Mouse (Mus musculus): ENCODE results near the gene Kalrn. TPM values are rescaled to one million over a fixed set of nuclear protein-coding genes. Genes with fewer than 3 reads are reported as not detected.

The Kalrn gene
- polyA plus RNA-seq, 2 experiments = 8.8 to 11.7 TPM

DNA sequence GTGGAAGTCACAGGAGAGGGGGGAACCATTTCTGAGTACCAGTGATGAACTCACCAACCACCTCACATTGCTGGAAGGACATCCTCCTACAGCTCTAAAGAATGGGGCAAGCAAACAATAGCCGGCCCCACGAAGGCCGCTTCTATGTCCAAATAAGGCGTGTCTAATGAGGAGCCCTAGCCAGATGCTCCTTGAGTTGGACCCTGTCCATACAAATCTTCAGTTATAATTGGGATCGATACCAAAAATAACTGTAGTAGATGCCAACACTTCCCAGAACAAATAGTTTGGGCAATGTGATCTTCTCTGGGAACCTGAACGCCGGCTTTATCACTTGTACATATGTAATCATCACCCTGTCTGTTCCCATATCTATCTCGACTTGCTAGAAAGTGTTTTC is 303.7 kb downstream of the Kalrn start:
- DNase-seq (ENCODE audit: low spot score) (no peak), ATAC-seq (ENCODE audit: low FRiP score, low read depth) (no peak)
- Histone ChIP-seq H3K4me3 (replicated peaks; ENCODE audit: low read length) (no peak overlapping the region), H3K36me3 (ENCODE audit: control insufficient read depth, insufficient read depth, low read length) (no peaks in the 10 kb centered on the region), H3K4me1 (ENCODE audit: control insufficient read depth, insufficient read depth, low read length) (no peaks in the 10 kb centered on the region), H3K9ac (ENCODE audit: low read depth, low read length, severe bottlenecking) (no peak overlapping the region), H3K9me3 (ENCODE audit: control insufficient read depth, low read length) (no peaks in the 10 kb centered on the region), H3K27me3 (ENCODE audit: control insufficient read depth, insufficient read depth, low read length) (no peaks in the 10 kb centered on the region), H3K4me2 (replicated peaks; ENCODE audit: low read depth, low read length, severe bottlenecking) (no peak overlapping the region), H3K27ac (replicated peaks; ENCODE audit: low read depth, low read length) (no peak overlapping the region)
- TF ChIP-seq POLR2A (IDR thresholded peaks at IDR 0.05; ENCODE audit: borderline replicate concordance, extremely low read depth, insufficient read depth, insufficient read length) = no peak
- WGBS = 90% methylated on average over 8 of the region's 8 CpGs

DNA sequence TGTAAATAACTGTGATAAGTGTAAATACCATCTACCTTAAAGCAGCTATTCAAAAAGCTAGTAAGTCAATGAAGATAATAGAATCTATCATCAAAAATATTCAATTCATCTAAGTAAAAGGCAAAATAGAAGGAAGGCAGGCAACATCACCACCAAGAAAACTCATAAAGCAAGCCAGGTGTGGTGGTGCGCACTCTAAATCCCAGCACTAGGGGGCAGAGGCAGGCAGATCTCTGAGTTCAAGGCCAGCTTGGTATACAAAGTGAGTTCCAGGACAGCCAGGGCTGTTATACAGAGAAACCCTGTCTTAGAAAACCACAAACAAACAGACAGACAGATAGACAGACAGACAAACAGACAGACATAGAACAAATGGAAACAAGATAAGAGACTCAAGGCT is 305.6 kb downstream of the Kalrn start:
- no peak overlapping the region for H3K9ac ChIP-seq (ENCODE audit: low read depth, low read length, severe bottlenecking)
- no peak overlapping the region for H3K4me2 ChIP-seq (replicated peaks; ENCODE audit: low read depth, low read length, severe bottlenecking)
- no peak overlapping the region for H3K27ac ChIP-seq (replicated peaks; ENCODE audit: low read depth, low read length)
- H3K9me3 ChIP-seq (ENCODE audit: control insufficient read depth, low read length) = no peaks in the 10 kb centered on the region
- H3K4me3 ChIP-seq (replicated peaks; ENCODE audit: low read length) = no peak overlapping the region
- 98% methylated on average over 1 of the region's 1 CpGs for WGBS
- H3K36me3 ChIP-seq (ENCODE audit: control insufficient read depth, insufficient read depth, low read length) = no peaks in the 10 kb centered on the region
- ATAC-seq (ENCODE audit: low FRiP score, low read depth) = no peak
- no peak for DNase-seq (ENCODE audit: low spot score)
- no peak for TF ChIP-seq POLR2A (IDR thresholded peaks at IDR 0.05; ENCODE audit: borderline replicate concordance, extremely low read depth, insufficient read depth, insufficient read length)
- peaks cover 6% of the 10 kb centered on the region; the same call in 1 of the 2 replicates for H3K4me1 ChIP-seq (ENCODE audit: control insufficient read depth, insufficient read depth, low read length)
- H3K27me3 ChIP-seq (ENCODE audit: control insufficient read depth, insufficient read depth, low read length) = no peaks in the 10 kb centered on the region

DNA sequence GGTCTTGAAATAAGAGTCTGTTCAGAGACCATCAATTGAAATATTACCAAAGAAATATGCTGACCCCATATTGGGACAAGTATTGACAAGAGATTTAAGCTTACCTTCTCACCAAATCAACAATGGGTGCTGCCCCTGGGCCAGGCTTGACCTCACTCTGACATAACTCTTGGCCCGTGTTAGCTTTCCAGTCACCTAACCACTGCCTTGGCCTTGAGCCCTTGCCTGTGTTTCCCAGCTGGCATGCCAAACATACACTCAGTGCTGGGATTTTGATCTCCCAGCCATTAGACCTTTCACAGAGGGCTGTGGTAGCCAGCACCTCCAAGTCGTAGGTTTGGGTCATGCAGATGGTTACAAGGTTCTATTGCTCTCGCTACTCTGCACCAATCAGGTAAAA is 308.7 kb downstream of the Kalrn start:
- Histone ChIP-seq H3K9me3 (ENCODE audit: control insufficient read depth, low read length) (no peaks in the 10 kb centered on the region), H3K27me3 (ENCODE audit: control insufficient read depth, insufficient read depth, low read length) (no peaks in the 10 kb centered on the region), H3K4me2 (replicated peaks; ENCODE audit: low read depth, low read length, severe bottlenecking) (no peak overlapping the region), H3K36me3 (ENCODE audit: control insufficient read depth, insufficient read depth, low read length) (no peaks in the 10 kb centered on the region), H3K27ac (replicated peaks; ENCODE audit: low read depth, low read length) (no peak overlapping the region), H3K4me1 (ENCODE audit: control insufficient read depth, insufficient read depth, low read length) (peaks cover 6% of the 10 kb centered on the region; the same call in 1 of the 2 replicates), H3K4me3 (replicated peaks; ENCODE audit: low read length) (no peak overlapping the region), H3K9ac (ENCODE audit: low read depth, low read length, severe bottlenecking) (no peak overlapping the region)
- no peak for TF ChIP-seq POLR2A (IDR thresholded peaks at IDR 0.05; ENCODE audit: borderline replicate concordance, extremely low read depth, insufficient read depth, insufficient read length)
- no peak for DNase-seq (ENCODE audit: low spot score)
- no peak for ATAC-seq (ENCODE audit: low FRiP score, low read depth)
- WGBS = 82% methylated on average over 3 of the region's 3 CpGs

DNA sequence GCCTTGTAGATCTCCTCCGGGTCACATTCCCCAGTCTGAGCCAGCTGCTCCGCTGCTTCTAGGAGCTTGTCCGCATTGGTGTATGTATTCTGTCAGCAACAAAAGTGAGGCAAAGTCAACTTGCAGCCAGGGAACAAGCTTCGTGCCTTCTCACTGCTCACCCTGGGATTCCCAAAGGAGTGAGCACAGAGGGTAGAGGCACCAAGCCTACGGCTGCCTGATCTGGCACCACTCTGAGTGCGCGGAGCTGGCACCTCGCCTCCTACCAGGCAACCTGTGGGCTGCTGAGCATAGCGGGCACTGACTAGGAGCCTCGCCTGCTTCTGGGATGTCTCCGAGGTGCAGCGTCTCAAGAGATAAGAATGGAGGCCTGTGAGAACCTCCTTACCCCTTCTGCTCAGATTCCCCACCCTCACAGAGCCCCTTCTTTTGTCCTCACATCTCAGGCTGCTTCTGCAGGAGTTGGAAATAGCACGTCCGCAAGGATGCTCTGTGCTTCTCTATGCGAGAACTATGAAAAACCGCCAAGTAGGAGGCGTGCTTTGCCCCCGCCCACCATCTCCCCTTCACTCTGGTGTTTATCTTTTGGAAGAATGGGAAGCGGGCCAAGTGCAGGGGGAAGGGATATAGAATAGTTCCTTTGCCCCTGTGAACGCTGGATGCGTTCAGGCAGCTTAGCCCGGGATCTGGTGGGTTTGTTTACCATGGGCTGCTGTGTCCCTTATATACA is 310.4 kb downstream of the Kalrn start:
- H3K9ac ChIP-seq (ENCODE audit: low read depth, low read length, severe bottlenecking) = no peak overlapping the region
- H3K4me3 ChIP-seq (replicated peaks; ENCODE audit: low read length) = no peak overlapping the region
- H3K36me3 ChIP-seq (ENCODE audit: control insufficient read depth, insufficient read depth, low read length) = no peaks in the 10 kb centered on the region
- peaks cover 6% of the 10 kb centered on the region; the same call in 1 of the 2 replicates for H3K4me1 ChIP-seq (ENCODE audit: control insufficient read depth, insufficient read depth, low read length)
- TF ChIP-seq POLR2A (IDR thresholded peaks at IDR 0.05; ENCODE audit: borderline replicate concordance, extremely low read depth, insufficient read depth, insufficient read length) = no peak
- H3K4me2 ChIP-seq (replicated peaks; ENCODE audit: low read depth, low read length, severe bottlenecking) = no peak overlapping the region
- WGBS = 77% methylated on average over 22 of the region's 22 CpGs
- no peak for ATAC-seq (ENCODE audit: low FRiP score, low read depth)
- no peak overlapping the region for H3K27ac ChIP-seq (replicated peaks; ENCODE audit: low read depth, low read length)
- no peaks in the 10 kb centered on the region for H3K27me3 ChIP-seq (ENCODE audit: control insufficient read depth, insufficient read depth, low read length)
- no peaks in the 10 kb centered on the region for H3K9me3 ChIP-seq (ENCODE audit: control insufficient read depth, low read length)
- DNase-seq (ENCODE audit: low spot score) = no peak

DNA sequence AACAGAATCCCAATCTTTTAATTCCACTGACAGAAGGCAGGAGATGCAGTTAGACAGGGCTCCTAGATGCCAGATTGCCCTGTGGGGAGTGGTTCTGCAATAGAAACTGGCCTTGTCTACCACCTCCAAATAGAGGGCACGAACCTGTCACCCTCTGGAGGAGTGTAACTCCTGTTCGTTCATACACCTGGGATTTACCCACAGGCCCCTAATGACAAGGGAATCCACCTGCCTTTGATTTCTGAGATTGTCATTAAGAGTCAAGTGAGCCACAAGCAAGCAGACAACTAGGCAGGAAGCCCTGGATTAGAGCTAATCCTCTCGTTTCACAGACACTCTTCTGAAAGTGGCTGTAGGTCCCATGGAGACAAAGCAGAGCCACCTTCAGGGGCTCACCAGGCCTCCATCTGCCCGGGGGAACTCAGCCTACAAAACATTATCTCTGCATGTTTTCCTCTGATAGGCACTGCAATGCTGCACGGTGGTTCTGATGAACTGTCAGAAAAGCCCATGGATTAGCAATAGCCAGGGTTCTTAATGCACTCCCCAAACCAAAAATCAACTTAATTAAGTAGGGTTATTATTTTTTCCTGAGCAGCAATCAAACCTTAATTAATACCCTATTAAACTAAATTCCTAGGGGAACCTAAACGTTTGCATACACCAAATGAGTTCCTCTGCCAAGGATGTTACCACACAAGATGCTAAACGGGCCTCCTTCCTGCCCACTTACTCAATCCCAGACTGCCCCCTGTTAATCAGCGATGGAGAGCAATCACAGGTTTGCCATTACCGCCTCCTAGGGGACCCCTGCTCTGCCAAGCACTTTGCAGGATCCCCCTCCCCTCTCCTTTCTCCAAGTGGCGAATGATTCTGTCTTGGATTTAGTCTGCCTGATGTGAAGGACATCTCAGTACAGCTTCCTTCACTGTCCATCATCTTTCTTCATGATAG is 312.1 kb downstream of the Kalrn start:
- Histone ChIP-seq H3K36me3 (ENCODE audit: control insufficient read depth, insufficient read depth, low read length) (no peaks in the 10 kb centered on the region; the same call in 1 of the 2 replicates), H3K4me2 (replicated peaks; ENCODE audit: low read depth, low read length, severe bottlenecking) (no peak overlapping the region), H3K27ac (replicated peaks; ENCODE audit: low read depth, low read length) (no peak overlapping the region), H3K4me1 (ENCODE audit: control insufficient read depth, insufficient read depth, low read length) (peaks cover 6% of the 10 kb centered on the region; the same call in 1 of the 2 replicates), H3K4me3 (replicated peaks; ENCODE audit: low read length) (no peak overlapping the region), H3K9me3 (ENCODE audit: control insufficient read depth, low read length) (no peaks in the 10 kb centered on the region), H3K9ac (ENCODE audit: low read depth, low read length, severe bottlenecking) (no peak overlapping the region), H3K27me3 (ENCODE audit: control insufficient read depth, insufficient read depth, low read length) (no peaks in the 10 kb centered on the region)
- DNase-seq (ENCODE audit: low spot score) = no peak
- TF ChIP-seq POLR2A (IDR thresholded peaks at IDR 0.05; ENCODE audit: borderline replicate concordance, extremely low read depth, insufficient read depth, insufficient read length) = no peak
- no peak for ATAC-seq (ENCODE audit: low FRiP score, low read depth)
- 25% methylated on average over 10 of the region's 10 CpGs for WGBS

All from limb, embryonic 14.5 days (tissue).